Mouse (Mus musculus) ES-E14 (cell line): Measurements from ENCODE around the gene Ggnbp2.

Source experiments
- MAFK ChIP-seq: IDR thresholded peaks from 2 replicates; pipeline ENCODE4 v1.6.1; 2014; ENCODE audit warnings: mild to moderate bottlenecking, low read depth, low read length, inconsistent platforms; ENCODE audit not compliant: insufficient read depth
- ZNF384 ChIP-seq: IDR thresholded peaks from 2 replicates; pipeline ENCODE4 v1.6.1; 2012; ENCODE audit warnings: low read depth, low read length, inconsistent platforms

- TF ChIP-seq MAFK = no peak
- TF ChIP-seq ZNF384 = no peak
These were observed 52.3 kb downstream of the Ggnbp2 start for GRCm38 (mm10) chr11:84818085-84818960.
